Mouse (Mus musculus) kidney, embryonic 15.5 days (tissue): ENCODE measurements around the gene Rnaseh2c. TPM values are rescaled to one million over a fixed set of nuclear protein-coding genes. Genes with fewer than 3 reads are reported as not detected.

Experiments
- ATAC-seq: fragments of 200-750 bp; cut with Nextera tagmentation; replicated peaks from 2 replicates; pipeline ENCODE4 v1.8.0; 2017; ENCODE audit warnings: moderate TSS enrichment; ENCODE audit not compliant: low FRiP score
- H3K27ac ChIP-seq: fragments of 300-500 bp; sonication (generic); 2 replicates; pipeline ENCODE4 v1.5.1; 2015; ENCODE audit warnings: mild to moderate bottlenecking, inconsistent platforms
- H3K27me3 ChIP-seq: fragments of 300-500 bp; sonication (generic); 2 replicates; pipeline ENCODE4 v1.6.1; 2015; ENCODE audit warnings: inconsistent platforms
- H3K36me3 ChIP-seq: fragments of 300-500 bp; sonication (generic); 2 replicates; pipeline ENCODE4 v1.6.1; 2015; ENCODE audit warnings: inconsistent platforms
- H3K4me1 ChIP-seq: fragments of 300-500 bp; sonication (generic); 2 replicates; pipeline ENCODE4 v1.6.1; 2015; ENCODE audit warnings: inconsistent platforms
- H3K4me2 ChIP-seq: fragments of 300-500 bp; sonication (generic); 2 replicates; pipeline ENCODE4 v1.6.1; 2015; ENCODE audit warnings: moderate library complexity, mild to moderate bottlenecking, inconsistent platforms
- H3K4me3 ChIP-seq: fragments of 300-500 bp; sonication (generic); replicated peaks from 2 replicates; pipeline ENCODE4 v1.5.1; 2015; ENCODE audit warnings: mild to moderate bottlenecking, inconsistent platforms
- H3K9ac ChIP-seq: fragments of 300-500 bp; sonication (generic); 2 replicates; pipeline ENCODE4 v1.6.1; 2015; ENCODE audit warnings: mild to moderate bottlenecking, inconsistent platforms
- H3K9me3 ChIP-seq: fragments of 300-500 bp; sonication (generic); replicated peaks from 2 replicates; pipeline ENCODE4 v1.6.1; 2016; ENCODE audit warnings: inconsistent platforms
- WGBS: fragments of 180-500 bp; shearing (Covaris S2); methylation state at CpG from one replicate; pipeline ENCODE4 v1.1.7; 2015; ENCODE audit warnings: mixed read lengths; 5-methylcytosine and 5-hydroxymethylcytosine counted together
- polyA plus RNA-seq: library from polyadenylated mRNA; unstranded; fragments of >200 nt; fragmentation: Nextera tagmentation; extraction: Ambion mirVana; gene quantifications from 2 replicates; pipeline ENCODE4 v1.2.1, GENCODE M21; 2015

Gene Rnaseh2c
- polyA plus RNA-seq, 1 experiment from 2014 or later: 163 TPM

DNA sequence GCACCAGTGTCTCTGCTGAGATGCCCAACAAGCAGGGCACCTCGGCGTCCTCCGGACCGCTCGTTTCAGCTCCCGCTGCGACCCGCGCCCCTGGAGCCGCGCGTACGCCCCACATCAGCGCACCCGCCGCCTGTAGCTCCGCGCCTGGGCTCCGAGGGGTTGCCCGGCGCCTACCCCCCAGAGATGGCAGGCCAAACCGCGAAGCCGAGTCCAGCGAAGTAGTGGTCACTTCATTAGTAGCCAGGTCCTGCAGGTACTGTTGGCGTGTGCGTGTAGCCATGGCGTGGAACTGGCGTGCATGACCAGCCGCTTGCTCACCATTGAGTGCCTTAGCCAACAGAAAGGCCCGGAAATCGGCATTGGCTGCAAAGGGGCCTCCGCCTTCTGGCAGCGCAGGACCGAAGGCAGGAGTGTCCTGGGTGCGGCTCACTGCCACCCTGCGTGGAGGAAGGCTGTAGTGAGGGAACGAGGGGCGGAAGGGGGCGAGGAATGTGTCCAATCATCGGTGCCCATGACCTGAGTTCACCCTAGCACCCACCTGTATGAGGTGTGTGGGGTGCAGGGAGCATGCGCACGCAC, 53.1 kb downstream of the Rnaseh2c start:
- H3K36me3 ChIP-seq: peaks cover 73% of the 10 kb centered on the region
- no peak for ATAC-seq
- H3K27ac ChIP-seq: no peak overlapping the region
- H3K9me3 ChIP-seq: no peaks in the 10 kb centered on the region
- H3K9ac ChIP-seq: peak overlapping the region; percentile 33; the same call in 1 of the 2 replicates
- H3K4me1 ChIP-seq: peaks cover 25% of the 10 kb centered on the region
- WGBS: 23% methylated on average over 43 of the region's 43 CpGs
- peaks cover 11% of the 10 kb centered on the region for H3K27me3 ChIP-seq
- peak overlapping the region; percentile 73 for H3K4me2 ChIP-seq
- peak overlapping the region; percentile 44 for H3K4me3 ChIP-seq

Other genes starting within 250 kb of the Rnaseh2c start
- gene Eif1ad, start 235.1 kb upstream of the Rnaseh2c start, polyA plus RNA-seq: 58.4 and 59.3 TPM in 2 replicates
- 477 and 508 TPM in 2 replicates for gene Banf1, start 234.7 kb upstream of the Rnaseh2c start, polyA plus RNA-seq
- gene Sart1, start 213.2 kb upstream of the Rnaseh2c start, polyA plus RNA-seq: 82.0 and 87.6 TPM in 2 replicates
- 0.30 and 0.57 TPM in 2 replicates for gene Tsga10ip, start 199.3 kb upstream of the Rnaseh2c start, polyA plus RNA-seq
- gene Drap1, start 176.9 kb upstream of the Rnaseh2c start, polyA plus RNA-seq: 248 and 250 TPM in 2 replicates
- gene AI837181, start 176.7 kb upstream of the Rnaseh2c start, polyA plus RNA-seq: 54.2 and 59.0 TPM in 2 replicates
- gene Fosl1, start 154.3 kb upstream of the Rnaseh2c start, polyA plus RNA-seq: 0.39 TPM in 1 of 2 replicates, not detected in the other
- gene Ccdc85b, start 144.0 kb upstream of the Rnaseh2c start, polyA plus RNA-seq: 10.1 and 11.3 TPM in 2 replicates
- 119 and 128 TPM in 2 replicates for gene Fibp, start 141.3 kb upstream of the Rnaseh2c start, polyA plus RNA-seq
- 1.1 and 1.5 TPM in 2 replicates for gene Ctsw, start 133.4 kb upstream of the Rnaseh2c start, polyA plus RNA-seq
- 156 and 179 TPM in 2 replicates for gene Efemp2, start 127.9 kb upstream of the Rnaseh2c start, polyA plus RNA-seq
- 37.0 and 47.4 TPM in 2 replicates for gene Mus81, start 113.5 kb upstream of the Rnaseh2c start, polyA plus RNA-seq
- 2,798 and 2,930 TPM in 2 replicates for gene Cfl1, start 111.4 kb upstream of the Rnaseh2c start, polyA plus RNA-seq
- gene 1700020D05Rik, start 98.1 kb upstream of the Rnaseh2c start, polyA plus RNA-seq: 0.30 and 0.32 TPM in 2 replicates
- 7.5 and 9.3 TPM in 2 replicates for gene Snx32, start 91.3 kb upstream of the Rnaseh2c start, polyA plus RNA-seq
- 11.3 and 12.0 TPM in 2 replicates for gene Ovol1, start 41.2 kb upstream of the Rnaseh2c start, polyA plus RNA-seq
- 9.7 and 10.8 TPM in 2 replicates for gene Ap5b1, start 33.8 kb upstream of the Rnaseh2c start, polyA plus RNA-seq
- gene Kat5, start 8.4 kb downstream of the Rnaseh2c start, polyA plus RNA-seq: 53.5 and 58.8 TPM in 2 replicates
- gene Rela, start 35.6 kb downstream of the Rnaseh2c start, polyA plus RNA-seq: 47.3 and 52.4 TPM in 2 replicates
- 30.8 and 39.8 TPM in 2 replicates for gene Sipa1, start 61.8 kb downstream of the Rnaseh2c start, polyA plus RNA-seq
- gene Map3k11, start 86.9 kb downstream of the Rnaseh2c start, polyA plus RNA-seq: 42.6 and 43.2 TPM in 2 replicates
- 22.2 and 30.1 TPM in 2 replicates for gene Pcnx3, start 87.0 kb downstream of the Rnaseh2c start, polyA plus RNA-seq
- gene Kcnk7, start 102.5 kb downstream of the Rnaseh2c start, polyA plus RNA-seq: 0.15 and 0.38 TPM in 2 replicates
- gene Ehbp1l1, start 124.4 kb downstream of the Rnaseh2c start, polyA plus RNA-seq: 20.5 and 25.9 TPM in 2 replicates
- 89.0 and 91.4 TPM in 2 replicates for gene Fam89b, start 127.8 kb downstream of the Rnaseh2c start, polyA plus RNA-seq
- gene Ltbp3, start 139.0 kb downstream of the Rnaseh2c start, polyA plus RNA-seq: 18.5 and 18.8 TPM in 2 replicates
- gene Scyl1, start 169.5 kb downstream of the Rnaseh2c start, polyA plus RNA-seq: 69.6 and 76.0 TPM in 2 replicates